Mouse (Mus musculus) layer of hippocampus, postnatal 14 days (tissue): ENCODE data around the gene Gm20843. TPM values are rescaled to one million over a fixed set of nuclear protein-coding genes. Genes with fewer than 3 reads are reported as not detected.
"Not testable (repeated sequence)": the region's sequence is repeated elsewhere in the genome, so short reads cannot be mapped to it uniquely, and the experiment has no call there.

Experiments
- DNase-seq, 2 experiments: peaks; one replicate each; pipeline ENCODE4 v3.0.0; 2021 to 2022; ENCODE audit warnings: low spot score in 2 of 2, mixed read lengths in 1 of 2
- long read RNA-seq, 2 experiments: library from polyadenylated mRNA; stranded (forward); transcript quantifications; one replicate each; pipeline ENCODE4 v2.0.0; 2021
- total RNA-seq, 2 experiments: library from RNA; stranded (reverse); gene quantifications; 2 replicates each; pipeline ENCODE4 v1.2.3; 2021

The Gm20843 gene
- not detected for total RNA-seq
- long read RNA-seq, experiment 1, result 0 reads
- long read RNA-seq, experiment 2, result 0 reads

GRCm38 (mm10) chrY:72247018-72247417 is at the start of gene Gm20843:
Gm20843 (minus strand) TSS chrY:72247118.
- DNase-seq, result not testable (repeated sequence)
